Mouse (Mus musculus): Measurements from ENCODE around the gene Coq2. TPM values are rescaled to one million over a fixed set of nuclear protein-coding genes. Genes with fewer than 3 reads are reported as not detected.

The Coq2 gene
- total RNA-seq (2021): 63.0 and 65.2 TPM in 2 replicates
- long read RNA-seq, transcript Coq2-201 (7 exons, 1,743 nt): major isoform, 131 of 164 reads
- long read RNA-seq, partial matches to known transcripts: 3 of 164 reads
- long read RNA-seq, other reads (novel, unspliced or antisense): 30 of 164 reads

DNA sequence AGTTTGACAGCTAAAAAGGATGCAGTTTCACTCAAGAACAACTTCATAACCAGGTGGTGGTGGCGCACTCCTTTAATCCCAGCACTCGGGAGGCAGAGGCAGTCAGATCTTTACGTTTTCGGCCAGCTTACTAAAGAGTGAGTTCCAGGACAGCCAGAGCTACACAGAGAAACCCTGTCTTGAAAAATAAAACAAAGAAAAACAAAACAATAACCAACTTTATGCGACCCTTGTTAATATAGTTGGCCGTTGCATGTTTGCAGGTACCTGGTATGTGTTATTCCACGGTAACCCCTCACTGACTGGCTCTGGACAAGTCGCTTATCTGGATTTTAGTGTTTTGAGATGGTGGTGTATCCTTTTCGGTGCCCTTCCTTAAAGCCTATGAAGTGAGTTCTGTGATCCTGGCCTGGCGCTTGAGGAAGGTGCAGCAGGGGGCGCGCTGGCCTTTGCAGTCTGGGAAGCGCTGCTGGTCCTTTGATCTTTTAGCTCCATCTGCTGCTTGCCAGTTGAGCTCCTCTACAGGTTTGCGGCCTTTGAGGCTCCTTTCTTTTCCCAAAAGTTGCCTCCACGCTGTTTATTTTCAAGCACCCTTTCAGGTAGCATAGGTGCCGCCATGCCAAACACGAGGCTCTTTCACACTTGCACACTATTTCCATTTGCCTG is at the start of gene Coq2:
Gene Coq2 (minus strand): TSS at position 430 of the 666 bp plus-strand sequence.
- peak; percentile 83 for DNase-seq

- peak; percentile 29 for DNase-seq
These were observed 44.5 kb upstream of the Coq2 start, which contains the start of gene Hpse for GRCm38 (mm10) chr5:100719235-100720088. Hpse (minus strand) TSS chr5:100719716.

DNA sequence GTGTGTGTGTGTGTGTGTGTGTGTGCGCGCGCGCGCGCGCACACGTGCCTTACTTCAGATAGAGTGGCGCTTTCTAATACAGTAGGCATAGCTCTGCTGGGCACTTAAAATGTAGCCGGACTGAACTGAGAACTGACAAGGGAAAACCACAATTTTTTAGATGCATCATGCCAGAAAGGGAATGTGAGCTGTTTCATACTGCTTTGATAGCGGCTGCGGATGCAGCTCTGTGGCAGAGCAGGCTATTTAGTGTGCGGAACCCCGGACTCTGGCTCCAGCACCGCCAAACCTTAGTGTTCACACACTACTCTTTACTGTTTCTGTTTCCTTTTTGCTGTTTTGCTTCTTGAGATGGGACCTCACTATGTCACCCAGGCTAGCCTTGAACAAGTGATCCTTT is 41.8 kb upstream of the Coq2 start:
- DNase-seq: no peak

- DNase-seq: no peak
These were observed 36.3 kb upstream of the Coq2 start for GRCm38 (mm10) chr5:100711219-100711618.

GRCm38 (mm10) chr5:100710012-100710411 is 35.1 kb upstream of the Coq2 start:
- DNase-seq: no peak

DNA sequence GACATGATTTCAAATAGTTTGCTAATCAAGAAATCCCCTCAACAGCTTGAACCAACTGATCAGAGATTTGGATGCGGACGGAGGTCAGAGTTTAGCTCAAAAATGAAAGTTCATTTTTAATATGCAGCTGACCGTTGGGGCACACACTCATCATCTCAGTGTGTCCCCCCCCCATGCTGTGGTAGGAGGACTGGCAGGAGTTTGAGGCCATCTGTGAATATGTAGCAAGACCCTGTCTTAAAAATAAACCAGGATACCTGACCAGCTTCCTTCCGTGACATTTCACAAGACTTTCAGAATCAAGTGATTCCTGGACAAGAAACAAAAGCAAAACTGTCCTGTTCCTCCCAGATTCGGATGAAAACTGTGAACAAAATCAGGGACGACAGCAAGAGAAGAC is 34.1 kb upstream of the Coq2 start:
- DNase-seq: no peak

- no peak for DNase-seq
These were observed 31.7 kb upstream of the Coq2 start for GRCm38 (mm10) chr5:100706675-100707074.

GRCm38 (mm10) chr5:100704272-100704671 is 29.3 kb upstream of the Coq2 start:
- DNase-seq: no peak

GRCm38 (mm10) chr5:100702325-100702724 is 27.4 kb upstream of the Coq2 start:
- no peak for DNase-seq

DNA sequence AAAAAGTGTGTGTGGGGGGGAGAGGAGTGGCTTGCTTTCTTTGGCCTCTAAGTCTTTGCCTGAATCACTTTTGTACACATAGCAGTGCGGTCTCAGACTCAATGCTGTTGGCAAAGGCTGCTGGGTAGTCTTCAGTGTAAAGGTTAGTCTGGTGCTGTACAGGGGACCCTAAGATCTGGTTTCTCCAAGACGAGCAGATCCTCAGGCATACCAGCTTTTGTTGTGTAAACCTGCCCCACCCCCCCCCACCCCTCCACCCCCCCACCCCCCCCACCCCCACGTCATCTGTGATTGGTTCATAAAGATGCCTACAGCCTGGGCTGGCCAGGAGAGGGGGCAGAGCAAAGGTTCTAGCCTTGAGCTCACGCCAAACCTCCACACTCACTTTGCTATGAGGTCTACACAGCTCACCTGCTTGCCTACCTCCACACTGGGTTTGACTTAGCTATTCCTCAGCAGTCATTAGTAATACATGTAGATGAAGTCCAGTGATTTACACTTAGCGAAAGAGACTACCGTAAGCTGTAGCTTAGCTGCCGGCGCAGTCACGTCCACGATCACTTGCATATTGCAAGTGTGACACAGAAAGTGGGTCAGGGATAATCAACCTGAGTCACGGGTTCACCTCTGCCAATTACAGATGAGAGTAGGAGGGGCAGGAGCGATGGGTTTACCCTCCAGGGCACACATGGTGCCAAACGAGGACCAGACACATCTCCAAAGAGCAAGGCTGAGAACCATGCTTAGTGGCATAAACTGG is 26.1 kb upstream of the Coq2 start:
- no peak for DNase-seq

GRCm38 (mm10) chr5:100697886-100698285 is 22.9 kb upstream of the Coq2 start:
- DNase-seq: no peak

GRCm38 (mm10) chr5:100697398-100697797 is 22.5 kb upstream of the Coq2 start:
- no peak for DNase-seq

DNA sequence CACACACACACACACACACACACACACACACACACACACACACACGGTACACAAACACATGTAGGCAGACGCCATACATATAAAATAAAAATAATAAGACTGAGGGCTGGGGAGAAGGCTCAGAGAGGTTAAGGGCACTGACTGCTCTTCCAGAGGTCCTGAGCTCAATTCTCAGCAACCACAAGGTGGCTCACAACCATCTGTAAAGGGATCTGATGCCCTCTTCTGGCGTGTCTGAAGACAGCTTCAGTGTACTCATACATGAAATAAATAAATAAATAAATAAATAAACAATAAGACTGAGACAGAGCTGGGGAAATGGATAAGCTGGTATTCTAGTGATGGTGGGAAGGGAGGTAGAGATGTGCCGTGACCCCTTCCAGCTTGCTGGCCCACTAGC is 10.7 kb upstream of the Coq2 start:
- no peak for DNase-seq

DNA sequence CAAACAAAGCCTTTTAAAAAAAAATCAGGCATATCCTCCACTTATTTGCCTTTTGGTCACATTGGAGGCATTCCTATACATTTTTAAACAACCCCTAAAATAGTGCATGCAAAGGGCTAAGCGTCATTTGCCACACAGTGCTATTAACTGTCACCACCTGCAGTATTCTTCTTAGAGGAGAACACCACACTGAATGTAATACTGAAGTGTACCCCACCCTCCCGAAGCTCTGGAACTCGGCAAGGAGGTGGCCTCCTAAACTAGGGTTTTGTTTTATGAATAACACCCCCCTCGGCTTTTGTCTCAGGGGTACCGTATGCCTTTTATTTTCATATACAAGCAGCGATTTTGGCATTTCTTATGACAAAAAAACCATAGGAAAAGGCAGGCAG is 5.6 kb upstream of the Coq2 start:
- DNase-seq: no peak

DNA sequence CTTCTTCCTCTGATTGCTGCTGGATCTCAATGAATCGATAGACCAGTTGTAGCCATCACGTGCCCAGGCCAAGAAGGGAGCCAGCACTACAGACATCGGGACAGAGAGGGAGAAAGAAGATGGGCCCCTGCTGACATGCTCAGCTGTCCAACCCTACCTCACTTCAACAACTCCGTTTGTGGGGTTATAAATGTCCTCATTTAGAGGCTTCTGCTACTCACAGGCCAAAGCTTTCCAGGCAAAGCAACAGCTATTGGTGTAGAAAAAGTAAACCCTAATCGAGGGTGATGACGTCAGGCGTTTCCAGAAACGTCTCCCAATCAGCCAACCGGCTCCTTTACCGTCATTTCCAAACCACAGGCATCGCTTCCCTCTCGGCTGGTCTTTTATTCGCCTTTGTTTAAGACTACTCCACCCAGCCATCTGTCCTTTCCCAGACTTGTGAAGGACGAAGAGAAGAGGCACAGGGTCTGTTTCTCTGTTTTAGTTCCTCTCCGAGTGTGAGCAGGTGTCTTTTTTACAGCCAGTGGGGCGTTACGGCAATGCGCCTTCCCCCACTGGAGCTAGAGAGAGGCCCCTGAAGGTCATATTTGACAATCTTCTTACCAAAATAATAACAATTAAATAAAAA is 5.1 kb upstream of the Coq2 start:
- no peak for DNase-seq

DNA sequence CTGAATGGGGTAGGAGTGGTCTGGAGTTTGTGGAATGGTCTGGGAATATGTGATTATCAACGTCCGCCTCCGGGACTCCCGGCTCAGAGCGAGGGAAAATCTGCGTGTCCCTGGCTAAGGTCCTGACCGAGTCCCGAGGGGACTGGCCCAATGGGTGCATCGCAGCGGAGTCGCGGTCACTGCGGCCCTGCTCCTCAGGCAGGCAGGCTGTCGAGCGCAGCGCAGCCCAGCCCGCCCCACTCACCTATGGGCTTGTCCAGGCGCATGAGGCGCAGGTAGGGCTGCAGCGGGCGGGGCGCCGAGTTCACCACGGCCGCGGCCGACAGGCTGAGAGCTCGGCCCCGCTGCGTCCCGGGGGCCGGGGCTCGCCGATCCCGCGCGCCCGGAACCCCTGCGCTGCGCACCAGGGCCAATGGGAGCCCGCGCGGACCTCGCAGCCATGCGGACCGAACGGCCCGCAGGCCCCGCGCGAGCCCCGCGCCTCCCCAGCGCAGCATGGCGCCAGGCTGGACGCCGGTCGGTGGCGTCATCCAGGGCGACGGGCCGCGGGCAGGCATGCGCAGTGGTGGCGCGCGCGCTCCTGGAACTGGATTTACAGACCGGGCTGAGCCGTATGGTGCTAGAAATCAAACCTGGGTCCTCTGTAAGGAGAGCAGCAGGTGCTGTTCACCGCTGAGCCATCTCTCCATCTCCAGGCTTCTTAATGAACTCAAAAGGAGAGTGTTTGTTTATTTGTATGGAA is 1.0 kb downstream of the Coq2 start:
- DNase-seq: peak; percentile 92

GRCm38 (mm10) chr5:100672403-100672802 is 2.5 kb downstream of the Coq2 start:
- no peak for DNase-seq

DNA sequence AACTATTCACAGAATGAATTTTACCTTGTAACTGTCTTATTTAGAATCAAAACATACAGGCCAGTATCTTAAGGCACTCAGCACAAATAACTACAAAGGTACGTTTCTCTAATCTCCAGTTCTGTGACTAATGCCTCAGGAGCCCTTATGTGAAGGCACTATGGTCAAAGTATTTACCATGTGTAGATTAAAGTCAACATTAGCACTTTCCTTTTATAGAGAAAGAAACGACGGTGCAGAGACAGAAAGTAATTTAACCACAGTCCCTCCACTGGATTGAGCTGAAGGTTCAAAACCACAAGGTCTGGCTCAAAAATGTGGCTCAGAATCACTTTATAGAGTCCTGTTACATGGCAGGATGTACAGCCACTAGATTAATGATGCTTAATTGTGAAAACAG is 3.0 kb downstream of the Coq2 start:
- no peak for DNase-seq

- peak; percentile 46 for DNase-seq
These were observed 3.5 kb downstream of the Coq2 start for GRCm38 (mm10) chr5:100671398-100671797.

DNA sequence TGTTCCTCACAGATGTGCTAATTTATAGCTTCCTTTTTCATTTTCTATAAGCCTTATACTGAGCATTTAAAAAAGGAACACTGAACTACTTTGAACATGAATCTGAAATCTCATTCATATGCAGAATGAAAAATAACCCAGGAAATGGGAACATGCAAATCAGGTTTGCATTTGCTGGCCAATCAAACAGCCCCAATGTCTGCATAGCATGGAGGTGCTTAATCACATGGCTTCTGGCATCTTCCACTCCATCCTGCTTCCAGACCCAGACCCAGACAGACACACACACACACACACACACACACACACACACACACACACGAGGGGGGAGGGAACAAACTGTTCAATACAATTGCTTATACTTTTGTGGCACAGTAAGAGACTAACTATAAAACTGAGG is 8.0 kb downstream of the Coq2 start:
- DNase-seq: no peak

DNA sequence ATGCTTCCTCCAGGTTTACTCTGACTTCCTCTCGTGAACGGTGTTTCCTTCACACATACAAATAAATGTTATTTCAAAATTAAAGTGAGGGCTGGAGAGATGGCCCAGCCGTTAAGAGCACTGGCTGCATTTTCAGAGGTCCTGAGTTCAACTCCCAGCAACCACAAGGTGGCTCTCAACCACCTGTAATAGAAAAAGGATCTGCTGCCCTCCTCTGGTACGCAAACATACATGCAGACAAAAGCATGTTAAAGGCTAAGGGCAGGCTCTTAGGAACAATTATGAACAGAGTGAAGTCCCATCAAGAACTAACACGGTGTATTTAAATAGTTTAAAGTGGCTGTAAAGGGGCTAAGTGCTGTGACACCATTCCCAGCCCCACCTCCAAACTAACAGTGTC is 11.1 kb downstream of the Coq2 start:
- no peak for DNase-seq
